Mouse (Mus musculus) layer of hippocampus, adult 18-20 months (tissue): ENCODE measurements at regions not wholly inside any gene's neighbourhood (a gene's known extent, or its start where the extent isn't known, plus 50 kb on each side); places are given as distances from the start of the nearest gene placed in this dataset.

Experiments used
- DNase-seq, 2 experiments: peaks; one replicate each; pipeline ENCODE4 v3.0.0; 2022; ENCODE audit warnings: low spot score in 2 of 2

GRCm38 (mm10) chr2:79174282-79174681 lies 80.9 kb upstream of the Itga4 start:
- no peak for DNase-seq

GRCm38 (mm10) chr2:79180782-79181181 lies 74.4 kb upstream of the Itga4 start:
- DNase-seq: no peak

GRCm38 (mm10) chr2:79183034-79183630 lies 72.1 kb upstream of the Itga4 start:
- no peak for DNase-seq

GRCm38 (mm10) chr2:79185234-79186101 lies 69.8 kb upstream of the Itga4 start:
- peak in 1 of 2 experiments; percentile 27 for DNase-seq

GRCm38 (mm10) chr2:79186878-79187277 lies 68.3 kb upstream of the Itga4 start:
- no peak for DNase-seq

GRCm38 (mm10) chr2:79188511-79189193 lies 66.6 kb upstream of the Itga4 start:
- DNase-seq: no peak

- no peak for DNase-seq
These were observed 61.4 kb upstream of the Itga4 start for GRCm38 (mm10) chr2:79193851-79194250.

- DNase-seq: no peak
These were observed 53.5 kb upstream of the Itga4 start for GRCm38 (mm10) chr2:79201677-79202076.
